Mouse (Mus musculus): ENCODE measurements around the gene Tuba3a. TPM values are rescaled to one million over a fixed set of nuclear protein-coding genes. Genes with fewer than 3 reads are reported as not detected.

Gene Tuba3a
- not detected in 2 replicates for polyA plus RNA-seq (2015; fragmentation: Nextera tagmentation; extraction: Ambion mirVana)

DNA sequence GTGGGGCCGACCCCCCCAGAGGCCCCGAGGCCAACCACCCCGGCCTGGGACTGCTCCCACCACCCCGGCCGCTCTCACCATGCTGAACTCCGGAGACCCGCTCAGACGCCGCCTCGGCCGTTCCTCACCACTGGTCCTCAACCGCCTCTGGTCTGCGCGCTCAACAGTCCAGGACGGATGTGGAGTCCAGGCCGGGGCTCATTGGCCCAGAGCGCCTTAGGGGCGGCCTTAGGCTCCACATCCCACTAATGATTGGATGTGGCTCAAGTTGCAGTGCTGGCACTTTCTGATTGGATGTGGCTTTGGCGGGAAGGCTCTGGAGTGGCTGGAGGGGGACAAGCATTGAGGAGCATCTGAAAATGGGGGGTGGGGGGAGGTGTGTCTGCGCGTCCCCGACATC is at the start of gene Tuba3a:
Tuba3a (minus strand) TSS at position 153 of the 400 bp plus-strand sequence.

DNA sequence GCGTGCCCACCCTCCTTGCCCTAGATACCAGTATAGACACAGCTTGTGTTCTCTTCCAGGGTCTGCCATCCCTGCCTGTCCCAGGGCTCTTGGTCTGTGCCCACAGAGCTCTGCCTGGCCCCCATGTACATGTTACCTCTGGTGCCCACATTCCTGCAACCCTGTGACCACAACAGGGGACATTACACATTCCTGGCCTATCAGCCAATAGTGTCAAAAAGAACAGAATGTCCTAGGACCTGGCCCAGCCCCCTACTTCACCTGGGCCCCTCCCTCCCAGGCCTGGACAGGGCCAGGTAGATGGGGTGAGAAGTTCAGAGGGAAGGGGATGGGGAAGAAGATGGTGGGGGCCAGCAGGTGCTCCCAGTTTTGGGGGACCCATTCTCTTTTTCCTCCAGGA is 34.5 kb upstream of the Tuba3a start, which contains the start of gene Scnn1a:
Scnn1a (plus strand) TSS at position 337 of the 400 bp plus-strand sequence.

DNA sequence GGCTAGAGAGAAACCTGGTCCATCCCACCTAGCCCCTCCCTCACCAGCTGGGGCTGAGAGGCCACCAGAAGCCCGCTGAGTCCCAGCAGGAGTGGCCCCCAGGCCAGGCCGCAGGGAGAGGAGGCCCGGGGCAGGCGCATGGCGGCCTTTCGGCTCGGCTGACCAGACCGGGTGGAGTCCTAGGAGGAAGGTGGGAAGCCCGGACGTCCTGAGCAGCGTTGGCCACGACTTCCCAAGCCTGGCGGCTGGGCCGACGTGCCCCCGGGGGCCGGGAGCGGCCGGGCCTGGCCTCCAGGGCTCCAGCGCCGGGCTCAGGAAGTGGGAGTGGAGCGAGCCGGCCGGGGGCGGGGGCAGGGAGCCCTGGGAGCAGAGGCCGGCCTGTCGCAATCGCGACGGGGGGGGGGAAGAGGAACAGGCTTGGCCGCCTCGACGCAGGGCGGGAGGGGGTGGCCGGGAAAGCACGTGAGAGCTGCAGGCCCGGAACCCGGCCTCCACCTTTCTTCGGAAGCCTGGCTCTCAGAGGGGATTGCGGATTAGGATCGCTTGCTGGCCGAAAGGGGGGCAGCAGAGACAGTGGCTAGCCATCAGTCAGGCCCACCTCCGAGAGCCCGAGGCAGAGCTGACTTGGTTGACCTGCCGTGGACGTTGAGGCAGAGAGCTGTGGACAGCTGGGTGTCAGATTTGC is 27.8 kb upstream of the Tuba3a start, which contains the start of gene Ltbr:
Ltbr (minus strand) TSS at position 340 of the 685 bp plus-strand sequence.

DNA sequence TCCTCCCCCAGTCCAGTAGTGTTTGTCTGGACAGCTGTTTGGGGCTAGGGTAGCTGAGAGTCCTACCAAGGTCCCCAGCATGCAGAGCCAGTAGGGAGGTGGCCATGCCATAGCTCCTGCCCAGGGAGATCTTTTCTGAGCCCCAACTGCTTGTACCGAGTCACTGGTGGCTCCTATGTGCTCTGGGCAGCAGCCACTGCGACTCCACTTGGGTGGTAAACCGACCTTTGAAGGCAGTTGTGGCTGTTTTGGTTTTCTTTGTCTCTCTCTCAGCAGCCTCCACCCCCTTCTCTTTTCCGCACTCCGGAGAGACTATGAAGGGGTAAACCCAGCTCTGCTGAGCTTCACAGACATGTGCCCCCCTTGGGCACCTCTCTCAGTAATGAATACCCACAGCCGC is 49.1 kb downstream of the Tuba3a start, which contains the start of gene Cd27:
Cd27 (minus strand) TSS at position 229 of the 400 bp plus-strand sequence.

DNA sequence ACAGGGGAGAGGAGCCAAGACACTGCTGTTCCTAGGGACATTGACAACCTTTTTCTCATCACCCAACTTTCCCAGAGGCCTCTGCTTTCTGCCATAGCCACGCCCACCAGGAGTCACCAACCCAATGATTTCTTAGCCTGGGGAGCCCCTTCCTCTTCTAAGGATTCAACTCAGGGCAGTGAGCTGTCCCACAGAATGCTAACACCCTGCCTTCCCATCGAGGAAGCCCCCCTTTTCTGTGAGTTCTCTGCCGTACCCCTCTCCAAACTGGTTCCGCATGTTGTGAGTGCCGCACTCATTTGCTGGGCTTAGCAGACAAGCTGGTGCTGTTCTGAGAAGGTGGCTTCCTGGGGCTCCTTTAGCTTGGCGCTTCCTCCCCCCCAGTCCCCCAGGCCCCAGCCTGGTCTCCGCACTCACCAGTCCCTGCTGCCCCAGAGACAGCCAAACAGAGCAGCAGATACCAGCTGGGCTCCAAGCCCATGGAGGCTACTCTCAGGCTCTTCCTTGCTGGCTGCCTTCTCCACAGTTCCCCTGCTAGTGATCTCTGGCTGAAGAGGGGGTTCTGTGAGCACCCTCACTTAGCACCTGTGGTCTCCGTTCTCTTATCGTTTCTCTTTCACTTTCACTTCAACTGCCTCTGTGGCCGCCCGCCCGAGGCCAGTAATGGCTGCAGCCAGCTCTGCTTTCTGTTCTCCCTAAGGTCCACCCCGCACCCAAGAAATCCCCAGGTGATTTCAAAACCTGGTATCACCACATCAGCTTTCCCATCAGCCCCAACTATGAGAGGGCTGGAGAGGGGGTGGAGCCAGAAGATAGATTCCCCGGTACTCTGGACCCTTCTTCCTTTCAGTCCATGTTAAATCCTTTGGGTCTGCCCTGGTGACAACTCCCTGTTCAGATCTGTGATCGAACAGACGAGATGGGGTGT is 54.5 kb downstream of the Tuba3a start, which contains the start of gene Tapbpl:
Tapbpl (minus strand) TSS at position 744 of the 928 bp plus-strand sequence.

Small RNA genes within 50 kb of the gene (microRNA-seq; reads per million reads assigned to microRNA genes)
- gene Mir8113 (ENCODE audit: borderline replicate concordance, insufficient number of aligned reads): not detected

Other genes with a start within 250 kb of the Tuba3a start
- 90.1 and 150 TPM in 2 replicates for gene Ing4, start 246.3 kb downstream of the Tuba3a start, polyA plus RNA-seq (2015; fragmentation: Nextera tagmentation; extraction: Ambion mirVana)
- 3.2 and 3.4 TPM in 2 replicates for gene Acrbp, start 236.4 kb downstream of the Tuba3a start, polyA plus RNA-seq (2015; fragmentation: Nextera tagmentation; extraction: Ambion mirVana)
- 0.37 and 0.96 TPM in 2 replicates for gene Lpar5, start 218.1 kb downstream of the Tuba3a start, polyA plus RNA-seq (2015; fragmentation: Nextera tagmentation; extraction: Ambion mirVana)
- gene Chd4, start 190.1 kb downstream of the Tuba3a start, polyA plus RNA-seq (2015; fragmentation: Nextera tagmentation; extraction: Ambion mirVana): 41.4 and 42.5 TPM in 2 replicates
- 17.8 and 24.3 TPM in 2 replicates for gene Nop2, start 154.1 kb downstream of the Tuba3a start, polyA plus RNA-seq (2015; fragmentation: Nextera tagmentation; extraction: Ambion mirVana)
- 14.3 and 19.4 TPM in 2 replicates for gene Iffo1, start 140.8 kb downstream of the Tuba3a start, polyA plus RNA-seq (2015; fragmentation: Nextera tagmentation; extraction: Ambion mirVana)
- gene Gapdh, start 119.6 kb downstream of the Tuba3a start, polyA plus RNA-seq (2015; fragmentation: Nextera tagmentation; extraction: Ambion mirVana): 886 and 1,355 TPM in 2 replicates
- 27.6 and 29.4 TPM in 2 replicates for gene Ncapd2, start 94.3 kb downstream of the Tuba3a start, polyA plus RNA-seq (2015; fragmentation: Nextera tagmentation; extraction: Ambion mirVana)
- gene Mrpl51, start 94.2 kb downstream of the Tuba3a start, polyA plus RNA-seq (2015; fragmentation: Nextera tagmentation; extraction: Ambion mirVana): 244 and 300 TPM in 2 replicates
- gene Vamp1, start 70.5 kb downstream of the Tuba3a start, polyA plus RNA-seq (2015; fragmentation: Nextera tagmentation; extraction: Ambion mirVana): 5.4 and 12.5 TPM in 2 replicates
- 10.2 and 11.4 TPM in 2 replicates for gene Tapbpl, start 54.2 kb downstream of the Tuba3a start, polyA plus RNA-seq (2015; fragmentation: Nextera tagmentation; extraction: Ambion mirVana)
- gene Cd27, start 49.0 kb downstream of the Tuba3a start, polyA plus RNA-seq (2015; fragmentation: Nextera tagmentation; extraction: Ambion mirVana): 1.4 and 6.7 TPM in 2 replicates
- 50.3 and 70.1 TPM in 2 replicates for gene Ltbr, start 27.8 kb upstream of the Tuba3a start, polyA plus RNA-seq (2015; fragmentation: Nextera tagmentation; extraction: Ambion mirVana)
- 1.2 and 1.6 TPM in 2 replicates for gene Scnn1a, start 34.6 kb upstream of the Tuba3a start, polyA plus RNA-seq (2015; fragmentation: Nextera tagmentation; extraction: Ambion mirVana)
- gene Tnfrsf1a, start 63.3 kb upstream of the Tuba3a start, polyA plus RNA-seq (2015; fragmentation: Nextera tagmentation; extraction: Ambion mirVana): 86.6 and 158 TPM in 2 replicates
- gene Plekhg6, start 94.8 kb upstream of the Tuba3a start, polyA plus RNA-seq (2015; fragmentation: Nextera tagmentation; extraction: Ambion mirVana): 0.30 and 0.51 TPM in 2 replicates
- gene Cd9, start 208.7 kb upstream of the Tuba3a start, polyA plus RNA-seq (2015; fragmentation: Nextera tagmentation; extraction: Ambion mirVana): 278 and 300 TPM in 2 replicates